Mouse (Mus musculus) cerebellum, adult 2 months (tissue): Measurements from ENCODE around the gene Csgalnact2.

Experiments
- CTCF ChIP-seq: fragments of 200-500 bp; IDR thresholded peaks from 2 replicates; pipeline ENCODE4 v1.5.1; 2011; ENCODE audit warnings: low read depth, mild to moderate bottlenecking, control low read depth, low read length, moderate library complexity, borderline replicate concordance; ENCODE audit not compliant: insufficient read depth
- POLR2A ChIP-seq: fragments of 200-500 bp; IDR thresholded peaks from 2 replicates; pipeline ENCODE4 v1.6.1; 2011; ENCODE audit warnings: low read length, control low read depth, borderline replicate concordance; ENCODE audit not compliant: insufficient read depth

DNA sequence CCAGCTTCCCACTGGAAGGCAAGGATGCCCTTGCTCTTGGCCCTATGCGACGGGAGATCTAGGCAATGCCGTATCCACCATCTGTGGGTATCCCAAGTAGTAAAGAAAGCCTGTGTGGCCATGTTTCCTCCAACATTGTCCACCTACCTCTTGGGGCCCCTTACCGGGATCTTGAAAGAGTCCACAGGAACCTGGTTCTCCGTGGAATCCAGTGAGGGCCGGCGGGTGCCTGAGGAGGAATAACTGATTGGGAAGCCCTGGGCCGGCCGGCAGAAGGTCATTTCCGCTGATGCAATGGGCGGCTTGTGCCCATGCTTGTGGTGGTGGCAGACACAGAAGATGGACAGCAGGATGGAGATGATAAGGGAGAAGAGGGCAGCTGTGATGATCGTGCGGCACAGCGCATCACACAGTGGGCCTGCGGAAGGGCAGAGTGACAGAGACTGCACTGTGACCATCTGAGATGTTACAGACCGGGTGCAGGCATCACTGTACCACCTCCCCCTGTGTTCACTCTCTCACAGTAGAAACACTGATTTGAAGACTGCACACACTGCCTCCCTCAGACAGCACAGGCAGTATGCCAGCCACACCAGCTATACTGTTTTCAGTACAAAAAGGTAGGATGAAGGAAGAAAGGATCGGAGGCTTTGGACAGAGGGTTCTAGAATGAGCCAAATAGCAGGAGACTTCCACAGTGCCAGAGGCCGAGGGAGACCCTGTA, 34.5 kb upstream of the Csgalnact2 start:
- TF ChIP-seq CTCF = no peak
- no peak for TF ChIP-seq POLR2A
